ENCODE assay signal across 8 mouse cellular contexts in genomic region chr2:151682357-151682756, GRCm38 (mm10). TPM values are rescaled to one million over a fixed set of nuclear protein-coding genes. Genes with fewer than 3 reads are reported as not detected.
A peak's percentile ranks its signal among the peaks of the same experiment; 100 is the strongest.
DNase-seq lines count a peak whose midpoint lies in the region; ATAC-seq and TF ChIP-seq lines count a peak whose summit lies in the region.
"Had no signal": no experiment of that assay in that cellular context is flagged by ENCODE, and none has a peak within 500 bp of the region (broad histone marks: within the 10 kb centered on the region; RNA-seq: fewer than 3 reads in every experiment).

No protein-coding gene starts in this region.

- H3K9me3 ChIP-seq in limb, embryonic 11.5 days (ENCODE audit: control insufficient read depth, low read length), result no peaks in the 10 kb centered on the region
- H3K9me3 ChIP-seq in limb, embryonic 10.5 days (replicated peaks), result no peaks in the 10 kb centered on the region
- H3K9me3 ChIP-seq: liver, embryonic 15.5 days had no signal

- ATAC-seq in limb, embryonic 11.5 days (ENCODE audit: insufficient number of reproducible peaks, low FRiP score, low TSS enrichment, low read depth), result no peak

- H3K9ac ChIP-seq in limb, embryonic 11.5 days (ENCODE audit: low read length), result no peak overlapping the region
- H3K9ac ChIP-seq: liver, embryonic 15.5 days had no signal

- peak; percentile 23 for DNase-seq in limb, embryonic 11.5 days (ENCODE audit: low spot score)
- no peak for DNase-seq in limb, embryonic 10.5 days (ENCODE audit: low spot score)
- peak; percentile 13 for DNase-seq in Muller cell, postnatal 12 days (ENCODE audit: inconsistent ontology term)
- DNase-seq in induced T-regulatory cell, adult 2 months (ENCODE audit: low read depth), result peak; percentile 42
- DNase-seq in retina, embryonic 14.5 days (ENCODE audit: low spot score), result peak; percentile 55
- no peak for DNase-seq in urinary bladder, adult 18-20 months (ENCODE audit: low spot score in 2 of 2)

- no peak overlapping the region for H3K27ac ChIP-seq in limb, embryonic 11.5 days (replicated peaks; ENCODE audit: low read depth, low read length)
- H3K27ac ChIP-seq in limb, embryonic 10.5 days, result no peak overlapping the region
- no peak overlapping the region for H3K27ac ChIP-seq in cortical plate, adult 2 months (ENCODE audit: insufficient read depth, low read length)
- H3K27ac ChIP-seq: liver, embryonic 15.5 days had no signal

- no peak overlapping the region for H3K4me3 ChIP-seq in limb, embryonic 11.5 days (ENCODE audit: low read depth, low read length)
- H3K4me3 ChIP-seq in limb, embryonic 10.5 days, result no peak overlapping the region
- no peak overlapping the region for H3K4me3 ChIP-seq in cortical plate, adult 2 months (ENCODE audit: insufficient read depth, low read length)
- H3K4me3 ChIP-seq: liver, embryonic 15.5 days had no signal

- TF ChIP-seq CTCF in cortical plate, adult 2 months (IDR thresholded peaks at IDR 0.05; ENCODE audit: extremely low read depth, insufficient read depth, low read length), result peak; percentile 67

- no peaks in the 10 kb centered on the region for H3K4me1 ChIP-seq in limb, embryonic 11.5 days (ENCODE audit: control insufficient read depth, insufficient read depth, low read length)
- no peaks in the 10 kb centered on the region for H3K4me1 ChIP-seq in limb, embryonic 10.5 days
- no peaks in the 10 kb centered on the region for H3K4me1 ChIP-seq in cortical plate, adult 2 months (ENCODE audit: control insufficient read depth, insufficient read depth, low read length)
- H3K4me1 ChIP-seq: liver, embryonic 15.5 days had no signal

- WGBS in limb, embryonic 11.5 days, result 57% methylated on average over 3 of the region's 3 CpGs
- 65% methylated on average over 3 of the region's 3 CpGs for WGBS in limb, embryonic 10.5 days

- no peaks in the 10 kb centered on the region for H3K27me3 ChIP-seq in limb, embryonic 11.5 days (ENCODE audit: control insufficient read depth, insufficient read depth, low read length)
- no peaks in the 10 kb centered on the region for H3K27me3 ChIP-seq in limb, embryonic 10.5 days (ENCODE audit: low read depth, poor library complexity, severe bottlenecking)
- H3K27me3 ChIP-seq: liver, embryonic 15.5 days had no signal

- no peak for TF ChIP-seq POLR2A in cortical plate, adult 2 months (IDR thresholded peaks at IDR 0.05; ENCODE audit: extremely low read depth, insufficient read depth, low read length)

- H3K4me2 ChIP-seq in limb, embryonic 11.5 days (ENCODE audit: low read depth, severe bottlenecking), result no peak overlapping the region
- H3K4me2 ChIP-seq: liver, embryonic 15.5 days had no signal

- H3K36me3 ChIP-seq in limb, embryonic 11.5 days (ENCODE audit: control insufficient read depth, insufficient read depth, low read length), result no peaks in the 10 kb centered on the region
- no peaks in the 10 kb centered on the region for H3K36me3 ChIP-seq in limb, embryonic 10.5 days
- H3K36me3 ChIP-seq: liver, embryonic 15.5 days had no signal

RNA-seq across cellular contexts. Expression of gene Rad21l, which starts 14.0 kb away (rescaled TPM):
- not detected in 2 replicates for polyA plus RNA-seq in limb, embryonic 11.5 days (2014; fragmentation: Nextera tagmentation; extraction: Ambion mirVana)
- not detected in 2 replicates for polyA plus RNA-seq in limb, embryonic 10.5 days (2016; fragmentation: Nextera tagmentation; extraction: Ambion mirVana)
- polyA plus RNA-seq in cortical plate, adult 2 months (2012; rRNA removed), result 0.31 and 0.34 TPM in 2 replicates
- polyA plus RNA-seq: liver, embryonic 15.5 days had no signal

RNA-seq across cellular contexts. Expression of gene Tmem74b, which starts 19.5 kb away (rescaled TPM):
- polyA plus RNA-seq in limb, embryonic 11.5 days (2014; fragmentation: Nextera tagmentation; extraction: Ambion mirVana), result 1.7 and 2.3 TPM in 2 replicates
- polyA plus RNA-seq in limb, embryonic 10.5 days (2016; fragmentation: Nextera tagmentation; extraction: Ambion mirVana), result 2.3 and 2.8 TPM in 2 replicates
- polyA plus RNA-seq in cortical plate, adult 2 months (2012; rRNA removed), result 9.4 and 10.5 TPM in 2 replicates

RNA-seq across cellular contexts. Expression of gene Snph, which starts 50.0 kb away (rescaled TPM):
- 0.06 and 0.21 TPM in 2 replicates for polyA plus RNA-seq in limb, embryonic 11.5 days (2014; fragmentation: Nextera tagmentation; extraction: Ambion mirVana)
- polyA plus RNA-seq in limb, embryonic 10.5 days (2016; fragmentation: Nextera tagmentation; extraction: Ambion mirVana), result 0.14 and 0.30 TPM in 2 replicates
- 170 and 186 TPM in 2 replicates for polyA plus RNA-seq in cortical plate, adult 2 months (2012; rRNA removed)

Comparison
In these comparisons a context has a peak if more than half of its experiments do, and no peak if none do; other contexts are left out.
1. DNase-seq: peak in limb, embryonic 11.5 days (single experiment), Muller cell, postnatal 12 days (single experiment), induced T-regulatory cell, adult 2 months (single experiment) and retina, embryonic 14.5 days (single experiment); none in limb, embryonic 10.5 days (single experiment) and urinary bladder, adult 18-20 months (0 of 2).
2. RNA of gene Snph, which starts 50.0 kb away (polyA plus RNA-seq): 170 to 186 TPM in cortical plate, adult 2 months; 0.06 to 0.21 TPM in limb, embryonic 11.5 days and 0.14 to 0.30 TPM in limb, embryonic 10.5 days; every median in the first group is over 100 times any median in the second.